Mouse (Mus musculus) hindbrain, embryonic 15.5 days (tissue): ENCODE measurements at regions not wholly inside any gene's neighbourhood (a gene's known extent, or its start where the extent isn't known, plus 50 kb on each side); places are given as distances from the start of the nearest gene placed in this dataset.
A peak's percentile ranks its signal among the peaks of the same experiment; 100 is the strongest.
"Not testable (repeated sequence)": the region's sequence is repeated elsewhere in the genome, so short reads cannot be mapped to it uniquely, and the experiment has no call there.

Experiments
- ATAC-seq: fragments of 200-750 bp; cut with Nextera tagmentation; 2 replicates; pipeline ENCODE4 v1.8.0; 2017; ENCODE audit warnings: low read depth, moderate number of reproducible peaks, moderate TSS enrichment; ENCODE audit not compliant: low FRiP score
- H3K27ac ChIP-seq: fragments of 300-500 bp; sonication (generic); replicated peaks from 2 replicates; pipeline ENCODE4 v1.5.1; 2015; ENCODE audit warnings: mild to moderate bottlenecking, inconsistent platforms
- H3K27me3 ChIP-seq: fragments of 300-500 bp; sonication (generic); 2 replicates; pipeline ENCODE4 v1.6.1; 2015; ENCODE audit warnings: control low read depth, inconsistent platforms
- H3K36me3 ChIP-seq: fragments of 300-500 bp; sonication (generic); 2 replicates; pipeline ENCODE4 v1.6.1; 2015; ENCODE audit warnings: control low read depth, inconsistent platforms
- H3K4me1 ChIP-seq: fragments of 300-500 bp; sonication (generic); replicated peaks from 2 replicates; pipeline ENCODE4 v1.6.1; 2015; ENCODE audit warnings: control low read depth, inconsistent platforms
- H3K4me2 ChIP-seq: fragments of 300-500 bp; sonication (generic); 2 replicates; pipeline ENCODE4 v1.6.1; 2015; ENCODE audit warnings: moderate library complexity, mild to moderate bottlenecking, inconsistent platforms
- H3K4me3 ChIP-seq: fragments of 300-500 bp; sonication (generic); 2 replicates; pipeline ENCODE4 v1.5.1; 2015; ENCODE audit warnings: mild to moderate bottlenecking, inconsistent platforms
- H3K9ac ChIP-seq: fragments of 300-500 bp; sonication (generic); 2 replicates; pipeline ENCODE4 v1.6.1; 2015; ENCODE audit warnings: inconsistent platforms
- H3K9me3 ChIP-seq: fragments of 300-500 bp; sonication (generic); 2 replicates; pipeline ENCODE4 v1.6.1; 2016; ENCODE audit warnings: control low read depth, inconsistent platforms
- WGBS: fragments of 180-500 bp; shearing (Covaris S2); methylation state at CpG from one replicate; pipeline ENCODE4 v1.1.7; 2015; 5-methylcytosine and 5-hydroxymethylcytosine counted together

- H3K4me3 ChIP-seq = no peak overlapping the region
- H3K4me2 ChIP-seq = no peak overlapping the region
- WGBS = 69% methylated on average over 10 of the region's 10 CpGs
- no peaks in the 10 kb centered on the region for H3K9me3 ChIP-seq
- H3K27ac ChIP-seq = no peak overlapping the region
- 0 out of 2 replicates have a peak, but pooled peaks cover 2% of the 10 kb centered on the region for H3K27me3 ChIP-seq
- H3K4me1 ChIP-seq = peaks cover 18% of the 10 kb centered on the region
- no peaks in the 10 kb centered on the region for H3K36me3 ChIP-seq
- H3K9ac ChIP-seq = no peak overlapping the region
- ATAC-seq = no peak
These were observed 139.2 kb upstream of the Sulf2 start for GRCm38 (mm10) chr2:166294672-166295071.

GRCm38 (mm10) chr2:166292987-166293386, 137.5 kb upstream of the Sulf2 start:
- no peak overlapping the region for H3K4me2 ChIP-seq
- H3K27ac ChIP-seq = no peak overlapping the region
- no peaks in the 10 kb centered on the region for H3K9me3 ChIP-seq
- H3K27me3 ChIP-seq = 0 out of 2 replicates have a peak, but pooled peaks cover 2% of the 10 kb centered on the region
- H3K4me1 ChIP-seq = peaks cover 18% of the 10 kb centered on the region
- no peaks in the 10 kb centered on the region for H3K36me3 ChIP-seq
- no peak overlapping the region for H3K9ac ChIP-seq
- no peak for ATAC-seq
- H3K4me3 ChIP-seq = no peak overlapping the region
- 85% methylated on average over 6 of the region's 6 CpGs for WGBS

GRCm38 (mm10) chr2:166291266-166291665, 135.8 kb upstream of the Sulf2 start:
- no peak overlapping the region for H3K4me3 ChIP-seq
- ATAC-seq = 0 out of 2 replicates have a peak, but pooled peaks have one; percentile 33
- H3K9me3 ChIP-seq = no peaks in the 10 kb centered on the region
- 0 out of 2 replicates have a peak overlapping the region, but pooled peaks have one; percentile 47 for H3K27ac ChIP-seq
- 38% methylated on average over 6 of the region's 6 CpGs for WGBS
- H3K36me3 ChIP-seq = no peaks in the 10 kb centered on the region
- peaks cover 18% of the 10 kb centered on the region for H3K4me1 ChIP-seq
- 0 out of 2 replicates have a peak, but pooled peaks cover 2% of the 10 kb centered on the region for H3K27me3 ChIP-seq
- H3K4me2 ChIP-seq = no peak overlapping the region
- H3K9ac ChIP-seq = no peak overlapping the region

DNA sequence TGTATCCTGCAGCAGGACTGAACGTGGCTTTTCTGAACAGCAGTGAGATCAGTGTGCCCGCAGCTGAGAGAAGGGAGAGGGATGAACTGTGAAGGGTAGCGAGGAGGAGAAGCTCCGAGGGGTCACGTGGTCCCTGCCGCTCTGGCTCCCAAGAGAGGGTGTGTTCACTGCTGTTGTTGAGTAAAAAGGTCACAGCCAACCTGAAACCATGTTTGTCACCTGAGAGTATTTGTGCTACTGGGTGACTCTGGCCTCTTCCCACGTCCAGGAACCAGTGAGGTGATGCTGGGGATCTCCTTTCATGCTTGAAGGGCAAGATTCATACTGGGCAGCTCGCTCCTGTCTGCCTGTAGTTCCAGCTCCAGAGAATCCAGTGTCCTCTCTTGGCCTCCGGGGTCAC, 135.4 kb upstream of the Sulf2 start:
- Histone ChIP-seq H3K4me2 (no peak overlapping the region), H3K27me3 (0 out of 2 replicates have a peak, but pooled peaks cover 2% of the 10 kb centered on the region), H3K9ac (no peak overlapping the region), H3K27ac (peak overlapping the region; percentile 47; the same call in 1 of the 2 replicates), H3K4me3 (no peak overlapping the region), H3K36me3 (no peaks in the 10 kb centered on the region), H3K9me3 (no peaks in the 10 kb centered on the region), H3K4me1 (peaks cover 18% of the 10 kb centered on the region)
- ATAC-seq = no peak
- WGBS = 53% methylated on average over 9 of the region's 9 CpGs

DNA sequence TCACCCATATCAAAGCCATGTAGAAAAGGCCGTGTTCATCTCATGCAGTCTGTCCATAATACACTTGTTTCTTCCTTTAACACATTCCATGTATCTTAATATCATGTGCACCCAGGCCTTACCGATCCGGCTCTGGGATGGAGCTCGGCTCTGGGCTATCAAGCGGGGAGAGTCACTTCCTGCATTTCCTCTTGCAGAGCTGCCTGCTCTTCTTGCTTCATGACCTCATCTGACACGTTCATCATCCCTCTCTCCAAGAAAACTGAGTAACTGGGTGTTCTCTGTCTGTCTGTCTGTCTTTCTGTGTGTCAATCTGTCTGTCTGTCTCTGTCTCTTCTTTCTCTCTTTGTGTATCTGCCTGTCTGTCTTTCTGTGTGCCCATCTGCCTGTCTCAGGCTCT, 133.7 kb upstream of the Sulf2 start:
- no peaks in the 10 kb centered on the region for H3K36me3 ChIP-seq
- WGBS = 85% methylated on average over 6 of the region's 6 CpGs
- H3K9ac ChIP-seq = no peak overlapping the region
- H3K4me1 ChIP-seq = peaks cover 18% of the 10 kb centered on the region
- H3K27me3 ChIP-seq = no peaks in the 10 kb centered on the region
- no peaks in the 10 kb centered on the region for H3K9me3 ChIP-seq
- no peak overlapping the region for H3K4me3 ChIP-seq
- no peak overlapping the region for H3K27ac ChIP-seq
- no peak for ATAC-seq
- no peak overlapping the region for H3K4me2 ChIP-seq

DNA sequence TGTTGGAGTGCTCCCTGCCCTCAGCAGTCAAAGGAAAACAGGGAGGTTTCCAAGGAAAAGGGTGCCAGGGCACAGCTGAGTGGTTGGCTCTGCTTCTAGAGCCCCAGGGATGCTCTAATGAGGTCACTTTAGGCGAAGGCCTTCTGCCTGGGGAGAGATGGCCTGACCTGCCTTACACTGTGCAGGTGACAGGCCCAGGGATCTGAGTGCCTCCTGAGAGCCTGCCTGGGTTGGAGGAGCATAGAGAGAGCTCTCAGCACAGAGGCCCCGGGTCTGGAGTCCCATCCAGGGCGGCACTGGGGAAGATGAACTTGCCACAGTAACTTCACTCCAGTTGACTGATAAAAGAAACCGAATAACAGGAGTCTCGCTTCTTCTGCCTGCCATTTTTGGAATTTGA, 125.7 kb upstream of the Sulf2 start:
- not testable (repeated sequence) for H3K9ac ChIP-seq, H3K4me2 ChIP-seq, H3K36me3 ChIP-seq, H3K9me3 ChIP-seq, H3K4me1 ChIP-seq, H3K4me3 ChIP-seq, H3K27me3 ChIP-seq
- WGBS = no CpG with 5 or more reads among the region's 5 CpGs
- 0 out of 2 replicates have a peak overlapping the region, but pooled peaks have one; percentile 42 for H3K27ac ChIP-seq
- ATAC-seq = peak; percentile 59; the same call in 1 of the 2 replicates

DNA sequence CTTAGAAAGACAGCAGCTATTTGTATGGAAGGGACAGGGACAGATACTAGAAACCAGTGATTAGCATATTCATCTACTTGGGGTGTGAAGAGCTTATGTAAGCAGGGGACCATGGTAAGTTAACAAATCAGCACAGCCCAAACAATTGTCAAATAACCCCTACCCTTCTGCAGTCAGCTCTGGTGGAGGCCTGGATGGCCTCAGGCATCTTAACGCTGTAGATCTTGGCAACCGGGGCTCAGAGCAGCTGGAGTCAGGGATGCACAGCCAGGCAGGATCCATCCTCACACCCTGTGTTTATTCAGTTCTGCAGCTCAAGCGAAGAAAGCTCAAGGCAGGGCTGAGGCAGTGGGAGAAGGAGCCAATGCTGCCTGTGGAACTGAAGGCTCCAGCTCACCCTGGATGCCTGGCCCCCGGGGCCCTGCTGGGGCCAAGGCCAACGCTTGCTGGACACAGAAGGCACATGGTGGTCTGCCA, 125.2 kb upstream of the Sulf2 start:
- H3K36me3 ChIP-seq = no peaks in the 10 kb centered on the region
- H3K9me3 ChIP-seq = no peaks in the 10 kb centered on the region
- no peak overlapping the region for H3K4me3 ChIP-seq
- peak; percentile 82 for ATAC-seq
- H3K27me3 ChIP-seq = no peaks in the 10 kb centered on the region
- no peak overlapping the region for H3K4me2 ChIP-seq
- H3K4me1 ChIP-seq = peaks cover 7% of the 10 kb centered on the region
- WGBS = 19% methylated on average over 5 of the region's 5 CpGs
- 0 out of 2 replicates have a peak overlapping the region, but pooled peaks have one; percentile 42 for H3K27ac ChIP-seq
- no peak overlapping the region for H3K9ac ChIP-seq

DNA sequence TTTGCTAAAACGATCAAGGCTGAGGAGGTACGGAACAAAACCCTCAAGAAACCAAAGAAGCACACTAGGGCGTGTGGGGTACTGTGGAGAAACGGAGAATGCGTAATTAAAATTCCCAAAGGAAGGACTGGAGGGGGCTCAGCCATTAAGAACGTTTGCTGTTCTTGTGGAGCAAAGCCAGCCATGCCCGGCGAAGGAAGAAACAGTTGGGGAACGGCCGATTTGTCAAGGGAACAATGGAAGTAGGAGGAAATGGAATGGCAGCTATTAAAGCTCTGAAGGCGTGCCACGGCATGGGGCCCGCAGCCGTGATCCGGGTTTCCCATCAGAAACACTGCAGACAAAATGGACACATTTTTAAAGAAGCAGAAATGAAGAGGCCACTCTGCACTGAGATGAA, 124.2 kb upstream of the Sulf2 start:
- Histone ChIP-seq H3K9ac (no peak overlapping the region), H3K4me2 (no peak overlapping the region), H3K4me1 (peaks cover 7% of the 10 kb centered on the region), H3K27ac (no peak overlapping the region), H3K27me3 (no peaks in the 10 kb centered on the region), H3K9me3 (no peaks in the 10 kb centered on the region), H3K4me3 (no peak overlapping the region), H3K36me3 (no peaks in the 10 kb centered on the region)
- no peak for ATAC-seq
- 56% methylated on average over 15 of the region's 15 CpGs for WGBS

DNA sequence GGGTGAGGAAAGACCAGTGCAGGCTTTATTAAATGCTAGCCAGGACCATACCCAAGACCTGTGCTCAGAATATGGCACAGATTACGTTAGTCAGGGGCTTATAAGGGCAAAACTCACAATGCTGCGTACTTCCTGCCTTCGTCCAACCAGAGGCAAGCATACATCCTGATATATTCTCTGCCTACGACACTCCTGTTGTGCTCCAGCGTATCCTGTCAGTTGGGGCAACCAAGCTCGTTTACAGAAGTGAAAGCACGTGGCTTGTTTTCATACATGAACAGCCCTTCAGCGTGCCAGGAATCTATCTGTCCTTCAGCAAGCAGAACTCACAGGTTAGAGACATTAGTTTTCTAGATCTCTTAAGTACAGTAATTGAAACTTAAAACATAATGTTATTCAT, 119.9 kb upstream of the Sulf2 start:
- Histone ChIP-seq H3K4me1 (peaks cover 17% of the 10 kb centered on the region), H3K9ac (no peak overlapping the region), H3K27me3 (0 out of 2 replicates have a peak, but pooled peaks cover under 1% of the 10 kb centered on the region), H3K4me2 (no peak overlapping the region), H3K9me3 (no peaks in the 10 kb centered on the region), H3K4me3 (no peak overlapping the region), H3K36me3 (no peaks in the 10 kb centered on the region), H3K27ac (no peak overlapping the region)
- ATAC-seq = no peak
- WGBS = 84% methylated on average over 8 of the region's 8 CpGs

DNA sequence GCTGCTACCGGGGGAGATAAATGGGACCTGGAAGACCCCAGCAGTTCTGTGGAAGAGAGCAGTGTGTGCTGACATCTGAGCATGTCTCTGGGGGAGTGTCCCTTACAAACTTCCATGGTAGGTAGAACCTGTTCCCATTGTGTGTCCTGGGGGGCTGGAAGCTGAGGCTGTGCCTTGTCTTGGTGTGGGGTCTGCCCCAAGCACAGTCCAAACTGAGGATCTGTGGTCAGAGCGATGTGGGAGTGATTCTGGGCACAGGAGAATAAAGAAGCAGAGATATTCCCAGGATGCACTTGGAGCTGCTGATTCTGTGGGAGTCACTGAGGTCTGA, 118.5 kb upstream of the Sulf2 start:
- no peak for ATAC-seq

DNA sequence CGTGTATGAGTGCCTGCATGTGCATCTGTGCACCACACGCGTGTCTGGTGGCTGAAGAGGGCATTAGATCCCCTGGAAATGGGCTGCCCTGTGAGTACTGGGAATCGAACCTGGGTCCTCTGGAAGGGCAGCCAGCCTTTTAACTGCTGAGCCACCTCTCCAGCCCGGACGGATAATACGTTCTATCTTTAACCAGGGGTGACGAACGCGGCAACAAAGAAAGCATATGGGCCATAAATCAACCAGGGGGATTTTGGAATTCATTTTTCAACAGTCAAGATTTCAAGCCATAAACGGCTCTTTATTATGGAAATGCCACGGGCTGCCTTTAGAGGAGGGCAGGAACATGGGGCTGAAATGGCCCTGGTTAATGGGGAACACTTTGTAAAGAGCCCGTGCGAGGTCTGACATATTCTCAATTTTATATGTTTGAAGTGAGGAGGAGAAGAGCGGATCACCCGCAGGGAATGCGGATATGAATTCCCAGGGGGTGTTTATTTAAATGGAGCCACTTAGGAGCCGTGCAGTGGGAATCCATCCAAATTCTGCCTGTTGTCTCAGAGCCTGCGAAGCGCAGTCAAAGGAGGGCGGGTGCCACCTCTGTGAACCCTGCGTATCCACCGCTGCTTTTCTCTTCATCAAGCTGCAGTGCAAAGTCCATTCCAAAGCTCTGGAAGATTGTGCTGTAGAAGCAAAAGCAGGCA, 118.0 kb upstream of the Sulf2 start:
- Histone ChIP-seq H3K9ac (peak overlapping the region; percentile 2; the same call in 1 of the 2 replicates), H3K27ac (0 out of 2 replicates have a peak overlapping the region, but pooled peaks have one; percentile 10), H3K4me1 (peaks cover 17% of the 10 kb centered on the region), H3K9me3 (no peaks in the 10 kb centered on the region), H3K4me2 (0 out of 2 replicates have a peak overlapping the region, but pooled peaks have one; percentile 13), H3K36me3 (no peaks in the 10 kb centered on the region), H3K4me3 (no peak overlapping the region), H3K27me3 (0 out of 2 replicates have a peak, but pooled peaks cover 5% of the 10 kb centered on the region)
- 19% methylated on average over 23 of the region's 23 CpGs for WGBS
- 0 out of 2 replicates have a peak, but pooled peaks have one; percentile 19 for ATAC-seq

More for the DNA sequence above, 118.5 kb upstream of the Sulf2 start:
- 0 out of 2 replicates have a peak, but pooled peaks cover 5% of the 10 kb centered on the region for H3K27me3 ChIP-seq
- 47% methylated on average over 2 of the region's 2 CpGs for WGBS
- no peak overlapping the region for H3K4me3 ChIP-seq
- no peaks in the 10 kb centered on the region for H3K36me3 ChIP-seq
- no peaks in the 10 kb centered on the region for H3K9me3 ChIP-seq
- no peak overlapping the region for H3K9ac ChIP-seq
- 0 out of 2 replicates have a peak overlapping the region, but pooled peaks have one; percentile 10 for H3K27ac ChIP-seq
- H3K4me2 ChIP-seq = 0 out of 2 replicates have a peak overlapping the region, but pooled peaks have one; percentile 13
- H3K4me1 ChIP-seq = peaks cover 17% of the 10 kb centered on the region

DNA sequence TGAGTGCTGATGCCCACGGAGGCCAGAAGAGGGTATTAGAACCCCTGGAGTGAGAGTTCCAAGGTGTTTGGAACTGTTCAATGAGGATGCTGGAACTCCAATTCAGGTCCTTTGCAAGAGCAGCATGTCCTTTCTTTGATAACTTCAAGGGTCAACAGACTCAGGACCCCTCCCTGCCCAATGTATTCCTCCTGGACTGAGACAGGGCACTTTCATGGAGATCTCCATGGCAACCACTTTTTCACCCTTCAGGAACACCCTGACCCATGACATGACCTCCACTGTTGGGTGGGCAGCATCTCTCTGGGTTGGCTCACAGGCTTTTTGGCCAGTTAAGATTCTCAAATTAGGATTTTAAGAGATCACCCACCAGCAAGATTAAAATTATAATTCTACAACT, 117.4 kb upstream of the Sulf2 start:
- H3K4me3 ChIP-seq = no peak overlapping the region
- no peak overlapping the region for H3K4me2 ChIP-seq
- no peaks in the 10 kb centered on the region for H3K9me3 ChIP-seq
- 0 out of 2 replicates have a peak, but pooled peaks cover 5% of the 10 kb centered on the region for H3K27me3 ChIP-seq
- no peak for ATAC-seq
- H3K9ac ChIP-seq = no peak overlapping the region
- H3K36me3 ChIP-seq = no peaks in the 10 kb centered on the region
- H3K4me1 ChIP-seq = peaks cover 17% of the 10 kb centered on the region
- no peak overlapping the region for H3K27ac ChIP-seq
- WGBS = 21% methylated on average over 1 of the region's 1 CpGs
